Mouse (Mus musculus) right cerebral cortex, postnatal 14 days (tissue): ENCODE measurements around the gene Otos.

Experiments used
- DNase-seq: peaks from one replicate; pipeline ENCODE4 v3.0.0; 2022

Otos gene

GRCm38 (mm10) chr1:92605482-92605881 is 43.2 kb downstream of the Otos start, which contains the start of gene Olfr1410:
Gene Olfr1410 (plus strand): TSS chr1:92605782.
- no peak for DNase-seq

- no peak for DNase-seq
Observed at GRCm38 (mm10) chr1:92596019-92596418, 52.6 kb downstream of the Otos start.
